Comparison of ENCODE assay signal across 7 mouse cellular contexts in the genomic region with DNA sequence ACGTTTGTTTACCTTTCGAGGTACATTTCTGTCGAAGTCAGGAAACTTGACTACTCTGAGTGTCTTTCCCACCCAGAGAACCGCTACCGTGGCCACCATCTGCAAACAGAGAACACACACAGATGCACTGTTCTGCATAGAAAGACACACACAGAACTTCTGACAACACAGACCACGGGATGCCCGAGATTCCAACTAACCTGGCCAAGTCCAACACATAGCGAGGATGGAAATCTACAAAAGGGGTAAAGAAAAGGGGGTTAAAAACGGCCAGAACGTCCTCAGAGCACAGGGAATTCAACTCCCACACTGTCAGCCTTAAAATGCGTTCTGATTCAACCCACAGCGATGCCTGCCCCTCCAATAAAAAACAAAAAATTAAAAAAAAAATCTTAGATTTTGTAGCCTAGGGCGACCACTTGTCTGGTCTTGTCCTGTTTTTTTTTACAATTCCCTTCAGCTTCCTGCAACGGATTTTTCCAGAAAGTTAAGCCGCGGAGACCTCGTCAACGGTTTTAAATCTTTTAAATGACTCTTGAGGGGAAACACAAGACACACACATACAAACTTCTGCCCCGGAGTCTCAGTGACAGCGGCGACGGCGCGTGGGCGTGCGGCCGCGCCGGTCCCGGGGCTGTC. TPM values are rescaled to one million over a fixed set of nuclear protein-coding genes. Genes with fewer than 3 reads are reported as not detected.
DNase-seq lines count a peak whose midpoint lies in the region; ATAC-seq and TF ChIP-seq lines count a peak whose summit lies in the region.

No protein-coding gene starts in this region.

- no peak for TF ChIP-seq CTCF in embryonic fibroblast, embryonic 13.5 days (IDR thresholded peaks at IDR 0.05; ENCODE audit: borderline replicate concordance, insufficient read depth, low read length)

- peak overlapping the region; percentile 87 for H3K9ac ChIP-seq in lung, embryonic 15.5 days
- H3K9ac ChIP-seq in intestine, embryonic 16.5 days (ENCODE audit: low read depth, low read length): peak overlapping the region; percentile 99
- H3K9ac ChIP-seq in midbrain, embryonic 13.5 days (replicated peaks): peak overlapping the region; percentile 99

- WGBS in lung, embryonic 15.5 days: 2% methylated on average over 30 of the region's 30 CpGs
- WGBS in intestine, embryonic 16.5 days: 2% methylated on average over 30 of the region's 30 CpGs
- WGBS in midbrain, embryonic 13.5 days: 4% methylated on average over 30 of the region's 30 CpGs

- no peak for TF ChIP-seq POLR2A in embryonic fibroblast, embryonic 13.5 days (IDR thresholded peaks at IDR 0.05; ENCODE audit: low read depth, low read length)

- no peak for ATAC-seq in lung, embryonic 15.5 days (ENCODE audit: borderline replicate concordance, extremely low read depth, low FRiP score, low TSS enrichment)
- peak; percentile 40 for ATAC-seq in activated CD4-positive, CD25-positive, alpha-beta regulatory T cell, adult 4 months
- no peak; the same call in 1 of the 2 replicates for ATAC-seq in intestine, embryonic 16.5 days
- ATAC-seq in midbrain, embryonic 13.5 days: no peak

- peak overlapping the region; percentile 97 for H3K27ac ChIP-seq in lung, embryonic 15.5 days
- H3K27ac ChIP-seq in embryonic fibroblast, embryonic 13.5 days (ENCODE audit: insufficient read depth, low read length): peak overlapping the region; percentile 66
- peak overlapping the region; percentile 96 for H3K27ac ChIP-seq in intestine, embryonic 16.5 days (ENCODE audit: low read length)
- peak overlapping the region; percentile 99 for H3K27ac ChIP-seq in midbrain, embryonic 13.5 days

- no peaks in the 10 kb centered on the region for H3K27me3 ChIP-seq in lung, embryonic 15.5 days
- no peaks in the 10 kb centered on the region for H3K27me3 ChIP-seq in intestine, embryonic 16.5 days (replicated peaks; ENCODE audit: control insufficient read depth, insufficient read depth, low read length)
- no peaks in the 10 kb centered on the region for H3K27me3 ChIP-seq in midbrain, embryonic 13.5 days

- DNase-seq in lung, postnatal 14 days: no peak
- DNase-seq in gastrocnemius, postnatal 4 days (ENCODE audit: low spot score in 2 of 2): no peak

- H3K4me2 ChIP-seq in lung, embryonic 15.5 days: peak overlapping the region; percentile 67
- peak overlapping the region; percentile 79 for H3K4me2 ChIP-seq in intestine, embryonic 16.5 days (ENCODE audit: low read depth, low read length)
- peak overlapping the region; percentile 71 for H3K4me2 ChIP-seq in midbrain, embryonic 13.5 days (replicated peaks)

- peak overlapping the region; percentile 86 for H3K4me3 ChIP-seq in lung, embryonic 15.5 days
- H3K4me3 ChIP-seq in embryonic fibroblast, embryonic 13.5 days (ENCODE audit: insufficient read depth, low read length): peak overlapping the region; percentile 69
- peak overlapping the region; percentile 96 for H3K4me3 ChIP-seq in intestine, embryonic 16.5 days (ENCODE audit: low read length)
- H3K4me3 ChIP-seq in midbrain, embryonic 13.5 days (replicated peaks): peak overlapping the region; percentile 79

- peaks cover 9% of the 10 kb centered on the region; the same call in 1 of the 2 replicates for H3K36me3 ChIP-seq in lung, embryonic 15.5 days
- no peaks in the 10 kb centered on the region for H3K36me3 ChIP-seq in intestine, embryonic 16.5 days (ENCODE audit: control insufficient read depth, insufficient read depth, low read length)
- H3K36me3 ChIP-seq in midbrain, embryonic 13.5 days: peaks cover 15% of the 10 kb centered on the region

- no peaks in the 10 kb centered on the region for H3K9me3 ChIP-seq in lung, embryonic 15.5 days
- H3K9me3 ChIP-seq in intestine, embryonic 16.5 days (ENCODE audit: control insufficient read depth, low read length): no peaks in the 10 kb centered on the region
- no peaks in the 10 kb centered on the region for H3K9me3 ChIP-seq in midbrain, embryonic 13.5 days

- H3K4me1 ChIP-seq in lung, embryonic 15.5 days: peaks cover 12% of the 10 kb centered on the region
- H3K4me1 ChIP-seq in embryonic fibroblast, embryonic 13.5 days (ENCODE audit: control insufficient read depth, insufficient read depth, low read length): no peaks in the 10 kb centered on the region
- H3K4me1 ChIP-seq in intestine, embryonic 16.5 days (ENCODE audit: control insufficient read depth, insufficient read depth, low read length): peaks cover 7% of the 10 kb centered on the region
- peaks cover 24% of the 10 kb centered on the region for H3K4me1 ChIP-seq in midbrain, embryonic 13.5 days (replicated peaks)

RNA-seq across cellular contexts. Expression of a gene that starts 1.0 kb away (rescaled TPM):
- 8.0 and 10.7 TPM in 2 replicates for polyA plus RNA-seq in lung, embryonic 15.5 days (2015; fragmentation: Nextera tagmentation; extraction: Ambion mirVana)
- 10 to 100 TPM; 21.6 to 25.3 TPM for polyA plus RNA-seq in activated CD4-positive, CD25-positive, alpha-beta regulatory T cell, adult 4 months (2017; shearing (Covaris generic))
- polyA plus RNA-seq in embryonic fibroblast, embryonic 13.5 days (2011; ENCODE audit: insufficient read length, low read depth, missing spikeins): 14.0 and 20.6 TPM in 2 replicates
- polyA plus RNA-seq in intestine, embryonic 16.5 days (2015; fragmentation: Nextera tagmentation; extraction: Ambion mirVana): 5.4 and 5.6 TPM in 2 replicates
- 4.8 and 5.7 TPM in 2 replicates for polyA plus RNA-seq in midbrain, embryonic 13.5 days (2015; fragmentation: Nextera tagmentation; extraction: Ambion mirVana)
- 1 to 10 TPM; 7.8 to 8.9 TPM for total RNA-seq in gastrocnemius, postnatal 4 days (2021)
